Mouse (Mus musculus): ENCODE measurements at regions not wholly inside any gene's neighbourhood (a gene's known extent, or its start where the extent isn't known, plus 50 kb on each side); places are given as distances from the start of the nearest gene placed in this dataset.

GRCm38 (mm10) chr4:105983018-105983417, 193.3 kb downstream of the Gm12728 start:
- H3K4me3 ChIP-seq (replicated peaks), result no peak overlapping the region
- H3K27me3 ChIP-seq (replicated peaks), result peaks cover 2% of the 10 kb centered on the region
- TF ChIP-seq GATA1 (IDR thresholded peaks at IDR 0.05; ENCODE audit: borderline replicate concordance, low read length) (no peak), FLI1 (IDR thresholded peaks at IDR 0.05; ENCODE audit: low read length) (no peak)
- no peaks in the 10 kb centered on the region for H3K4me1 ChIP-seq
- 0 out of 2 replicates have a peak, but pooled peaks cover 4% of the 10 kb centered on the region for H3K9me3 ChIP-seq
- no peaks in the 10 kb centered on the region for H3K36me3 ChIP-seq (replicated peaks; ENCODE audit: low read length)

DNA sequence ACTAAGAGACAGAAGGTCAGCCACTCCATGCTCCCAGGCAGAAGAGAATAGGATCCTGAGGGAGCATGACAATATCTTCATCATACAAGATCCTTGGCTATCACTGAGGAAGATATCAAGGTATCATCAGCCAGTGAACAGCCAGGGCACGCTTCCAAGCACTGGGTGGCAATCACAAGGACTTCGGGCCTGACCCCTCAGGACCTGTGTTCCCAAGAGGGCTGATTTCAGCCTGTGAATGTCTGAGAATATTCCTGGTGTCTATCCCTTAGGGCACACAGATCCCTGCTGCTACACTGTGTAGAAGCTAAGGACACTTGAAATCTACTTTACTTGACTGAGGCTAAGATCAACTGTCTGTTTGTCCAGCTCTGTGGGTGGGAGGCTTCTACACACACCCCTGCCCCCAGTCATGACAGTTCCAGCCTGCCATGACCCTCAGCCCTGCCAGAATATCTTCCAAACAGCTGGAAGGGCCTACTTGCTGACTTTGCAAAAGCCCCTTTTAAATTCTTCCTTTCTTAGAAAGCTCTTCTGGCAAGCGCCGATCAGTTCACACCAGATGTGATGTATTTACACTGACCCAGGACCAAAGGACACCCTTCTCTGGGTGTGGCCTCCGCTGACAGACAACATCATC, 198.4 kb downstream of the Gm12728 start:
- Histone ChIP-seq H3K4me3 (replicated peaks) (no peak overlapping the region), H3K27me3 (replicated peaks) (peaks cover 2% of the 10 kb centered on the region), H3K9me3 (no peaks in the 10 kb centered on the region), H3K36me3 (replicated peaks; ENCODE audit: low read length) (no peaks in the 10 kb centered on the region), H3K4me1 (no peaks in the 10 kb centered on the region)
- TF ChIP-seq FLI1 (IDR thresholded peaks at IDR 0.05; ENCODE audit: low read length) (no peak), GATA1 (IDR thresholded peaks at IDR 0.05; ENCODE audit: borderline replicate concordance, low read length) (no peak)

- no peaks in the 10 kb centered on the region for H3K4me1 ChIP-seq
- TF ChIP-seq FLI1 (IDR thresholded peaks at IDR 0.05; ENCODE audit: low read length), result no peak
- no peak for TF ChIP-seq GATA1 (IDR thresholded peaks at IDR 0.05; ENCODE audit: borderline replicate concordance, low read length)
- H3K9me3 ChIP-seq, result no peaks in the 10 kb centered on the region
- no peak overlapping the region for H3K4me3 ChIP-seq (replicated peaks)
- H3K36me3 ChIP-seq (replicated peaks; ENCODE audit: low read length), result no peaks in the 10 kb centered on the region
- no peaks in the 10 kb centered on the region for H3K27me3 ChIP-seq (replicated peaks)
Observed at GRCm38 (mm10) chr4:105992581-105993127, 203.0 kb downstream of the Gm12728 start.

DNA sequence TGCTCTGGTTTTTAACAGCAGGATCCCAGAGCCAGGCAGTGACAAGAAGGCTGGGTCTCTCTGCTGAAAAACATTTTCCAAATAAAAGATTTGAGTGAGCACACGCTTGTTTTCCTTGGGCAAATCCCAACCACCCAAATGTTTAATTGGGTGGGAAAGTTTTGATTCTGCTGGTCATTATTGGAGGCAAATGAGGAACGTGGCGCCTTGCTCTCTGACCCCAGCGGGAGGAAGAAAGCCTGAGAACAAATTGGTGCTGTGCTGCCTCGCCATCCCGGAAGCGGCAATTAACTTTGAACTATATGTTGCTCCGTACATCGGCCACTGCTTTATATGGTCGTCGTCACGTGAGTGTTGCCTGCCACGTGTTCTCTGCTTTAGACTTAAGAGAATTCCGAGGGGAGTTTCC, 204.7 kb downstream of the Gm12728 start:
- H3K36me3 ChIP-seq (replicated peaks; ENCODE audit: low read length), result no peaks in the 10 kb centered on the region
- H3K4me3 ChIP-seq (replicated peaks), result no peak overlapping the region
- no peaks in the 10 kb centered on the region for H3K4me1 ChIP-seq
- H3K27me3 ChIP-seq (replicated peaks), result no peaks in the 10 kb centered on the region
- H3K9me3 ChIP-seq, result no peaks in the 10 kb centered on the region
- TF ChIP-seq FLI1 (IDR thresholded peaks at IDR 0.05; ENCODE audit: low read length) (no peak), GATA1 (IDR thresholded peaks at IDR 0.05; ENCODE audit: borderline replicate concordance, low read length) (no peak)

DNA sequence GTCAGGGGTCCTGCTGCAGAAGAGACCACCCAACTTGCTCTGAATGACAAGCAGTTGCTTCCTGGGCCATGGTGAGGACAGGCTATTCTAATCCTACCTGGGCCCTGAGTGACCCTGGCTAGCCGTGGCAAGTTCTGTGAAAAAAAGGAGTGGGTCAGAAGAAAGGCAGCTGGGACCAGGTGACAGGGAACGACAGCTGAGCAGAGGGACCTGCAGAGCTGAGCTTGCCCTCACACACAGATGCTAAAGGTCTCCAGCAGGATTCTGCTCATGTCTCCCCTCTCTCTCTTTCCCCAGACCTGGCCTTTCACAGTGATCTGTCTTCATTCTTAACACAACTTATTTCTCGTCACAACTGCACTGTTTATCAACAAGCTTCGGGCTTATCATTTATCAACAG, 206.4 kb downstream of the Gm12728 start:
- H3K27me3 ChIP-seq (replicated peaks), result no peaks in the 10 kb centered on the region
- no peak for TF ChIP-seq FLI1 (IDR thresholded peaks at IDR 0.05; ENCODE audit: low read length)
- no peak for TF ChIP-seq GATA1 (IDR thresholded peaks at IDR 0.05; ENCODE audit: borderline replicate concordance, low read length)
- no peaks in the 10 kb centered on the region for H3K4me1 ChIP-seq
- no peaks in the 10 kb centered on the region for H3K36me3 ChIP-seq (replicated peaks; ENCODE audit: low read length)
- H3K9me3 ChIP-seq, result no peaks in the 10 kb centered on the region
- H3K4me3 ChIP-seq (replicated peaks), result no peak overlapping the region

- H3K4me3 ChIP-seq (replicated peaks), result no peak overlapping the region
- H3K4me1 ChIP-seq, result no peaks in the 10 kb centered on the region
- TF ChIP-seq FLI1 (IDR thresholded peaks at IDR 0.05; ENCODE audit: low read length) (no peak), GATA1 (IDR thresholded peaks at IDR 0.05; ENCODE audit: borderline replicate concordance, low read length) (no peak)
- H3K9me3 ChIP-seq, result no peaks in the 10 kb centered on the region
- H3K36me3 ChIP-seq (replicated peaks; ENCODE audit: low read length), result no peaks in the 10 kb centered on the region
- no peaks in the 10 kb centered on the region for H3K27me3 ChIP-seq (replicated peaks)
Observed at GRCm38 (mm10) chr4:105996893-105997630, 207.4 kb downstream of the Gm12728 start.

- no peak overlapping the region for H3K4me3 ChIP-seq (replicated peaks)
- H3K27me3 ChIP-seq (replicated peaks), result peaks cover 9% of the 10 kb centered on the region
- H3K4me1 ChIP-seq, result no peaks in the 10 kb centered on the region
- H3K9me3 ChIP-seq, result peaks cover 7% of the 10 kb centered on the region; the same call in 1 of the 2 replicates
- TF ChIP-seq GATA1 (IDR thresholded peaks at IDR 0.05; ENCODE audit: borderline replicate concordance, low read length) (no peak), FLI1 (IDR thresholded peaks at IDR 0.05; ENCODE audit: low read length) (no peak)
- H3K36me3 ChIP-seq (replicated peaks; ENCODE audit: low read length), result no peaks in the 10 kb centered on the region
Observed at GRCm38 (mm10) chr4:106002516-106002915, 212.8 kb downstream of the Gm12728 start.

DNA sequence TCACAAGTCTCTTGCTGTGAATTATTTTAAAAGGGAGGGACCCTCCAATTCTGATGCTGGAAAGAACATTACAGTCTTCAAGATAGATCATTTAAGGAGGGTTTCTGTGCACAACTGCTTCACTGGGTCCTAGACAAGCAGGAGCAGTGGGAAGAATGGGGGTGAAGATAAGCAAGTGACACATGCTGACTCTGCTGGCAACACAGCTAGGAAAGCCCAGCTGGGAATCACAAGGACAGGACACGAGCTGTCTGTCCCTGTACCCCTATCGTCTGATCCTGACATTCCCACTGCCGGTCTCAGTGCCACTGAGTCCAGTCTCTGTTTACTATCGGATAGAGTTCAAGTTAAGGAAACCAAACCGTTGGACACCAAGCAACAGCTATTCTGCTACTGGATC, 216.3 kb downstream of the Gm12728 start:
- no peaks in the 10 kb centered on the region for H3K4me1 ChIP-seq
- H3K27me3 ChIP-seq (replicated peaks), result peaks cover 12% of the 10 kb centered on the region
- peaks cover 7% of the 10 kb centered on the region; the same call in 1 of the 2 replicates for H3K9me3 ChIP-seq
- no peak overlapping the region for H3K4me3 ChIP-seq (replicated peaks)
- TF ChIP-seq GATA1 (IDR thresholded peaks at IDR 0.05; ENCODE audit: borderline replicate concordance, low read length) (no peak), FLI1 (IDR thresholded peaks at IDR 0.05; ENCODE audit: low read length) (no peak)
- H3K36me3 ChIP-seq (replicated peaks; ENCODE audit: low read length), result no peaks in the 10 kb centered on the region

DNA sequence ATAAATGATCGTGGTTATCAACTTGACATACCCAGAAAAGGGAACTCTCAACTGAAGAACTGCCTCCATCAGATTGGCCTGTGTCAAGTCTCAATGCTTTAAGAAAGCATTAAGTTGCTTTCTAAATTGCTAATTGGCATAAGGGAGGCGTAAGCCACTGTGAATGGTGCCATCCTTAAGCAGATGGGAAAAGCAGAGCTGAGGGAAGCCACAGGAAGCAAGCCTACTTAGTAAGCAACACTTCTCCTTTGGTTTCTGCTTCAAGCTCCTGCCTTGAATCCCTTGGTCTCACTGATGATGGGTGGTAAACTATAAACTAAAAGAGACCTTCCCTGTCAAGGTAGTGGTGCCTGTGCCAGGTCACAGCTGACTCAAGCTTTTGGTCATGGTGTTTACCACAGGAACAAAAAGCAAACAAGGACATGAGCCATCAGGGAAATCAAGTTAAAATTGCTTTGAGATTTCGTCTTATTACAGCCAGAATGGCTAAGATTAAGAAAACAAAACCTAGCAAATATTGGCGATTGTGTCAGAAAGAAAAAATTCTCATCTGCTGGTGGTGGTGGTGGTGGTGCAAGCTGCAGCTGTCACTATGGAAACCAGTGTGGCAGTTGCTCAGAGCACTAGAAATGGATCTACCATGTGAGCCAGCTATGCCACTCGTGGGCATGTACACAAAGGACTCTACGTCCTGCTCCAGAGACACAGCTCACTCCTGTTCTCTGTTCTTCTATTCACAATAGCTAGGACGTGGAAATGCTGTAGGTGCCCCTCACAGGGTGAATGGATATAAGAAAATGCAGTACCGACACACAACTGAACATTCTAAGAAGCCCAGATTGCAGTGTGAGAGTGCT, 217.9 kb downstream of the Gm12728 start:
- TF ChIP-seq FLI1 (IDR thresholded peaks at IDR 0.05; ENCODE audit: low read length) (no peak), GATA1 (IDR thresholded peaks at IDR 0.05; ENCODE audit: borderline replicate concordance, low read length) (no peak)
- Histone ChIP-seq H3K36me3 (replicated peaks; ENCODE audit: low read length) (no peaks in the 10 kb centered on the region), H3K9me3 (peaks cover 7% of the 10 kb centered on the region; the same call in 1 of the 2 replicates), H3K4me3 (replicated peaks) (no peak overlapping the region), H3K4me1 (no peaks in the 10 kb centered on the region), H3K27me3 (replicated peaks) (peaks cover 12% of the 10 kb centered on the region)

Measured in megakaryocyte, embryonic 14.5 days (primary cell).